Mouse (Mus musculus): Measurements from ENCODE around the gene Fgf12.

The Fgf12 gene

GRCm38 (mm10) chr16:28614412-28614811 lies 138.5 kb downstream of the Fgf12 start:
- DNase-seq (ENCODE audit: low read depth in 1 of 2, low spot score in 2 of 2): no peak

GRCm38 (mm10) chr16:28610940-28611339 lies 141.9 kb downstream of the Fgf12 start:
- no peak for DNase-seq (ENCODE audit: low read depth in 1 of 2, low spot score in 2 of 2)

- DNase-seq (ENCODE audit: low read depth in 1 of 2, low spot score in 2 of 2): no peak
Measured at GRCm38 (mm10) chr16:28603155-28603554, 149.7 kb downstream of the Fgf12 start.

GRCm38 (mm10) chr16:28601723-28602122 lies 151.1 kb downstream of the Fgf12 start:
- no peak for DNase-seq (ENCODE audit: low read depth in 1 of 2, low spot score in 2 of 2)

GRCm38 (mm10) chr16:28596112-28596511 lies 156.8 kb downstream of the Fgf12 start:
- no peak for DNase-seq (ENCODE audit: low read depth in 1 of 2, low spot score in 2 of 2)

GRCm38 (mm10) chr16:28593075-28593915 lies 159.6 kb downstream of the Fgf12 start:
- no peak for DNase-seq (ENCODE audit: low read depth in 1 of 2, low spot score in 2 of 2)

GRCm38 (mm10) chr16:28592466-28592865 lies 160.4 kb downstream of the Fgf12 start:
- DNase-seq (ENCODE audit: low read depth in 1 of 2, low spot score in 2 of 2): no peak

- DNase-seq (ENCODE audit: low read depth in 1 of 2, low spot score in 2 of 2): no peak
Measured at GRCm38 (mm10) chr16:28591583-28591982, 161.3 kb downstream of the Fgf12 start.

GRCm38 (mm10) chr16:28572212-28572611 lies 180.7 kb downstream of the Fgf12 start:
- DNase-seq (ENCODE audit: low read depth in 1 of 2, low spot score in 2 of 2): no peak

GRCm38 (mm10) chr16:28564716-28565217 lies 188.1 kb downstream of the Fgf12 start:
- no peak for DNase-seq (ENCODE audit: low read depth in 1 of 2, low spot score in 2 of 2)

GRCm38 (mm10) chr16:28564075-28564715 lies 188.7 kb downstream of the Fgf12 start:
- no peak for DNase-seq (ENCODE audit: low read depth in 1 of 2, low spot score in 2 of 2)

GRCm38 (mm10) chr16:28562847-28563246 lies 190.0 kb downstream of the Fgf12 start:
- DNase-seq (ENCODE audit: low read depth in 1 of 2, low spot score in 2 of 2): no peak

GRCm38 (mm10) chr16:28555219-28555618 lies 197.6 kb downstream of the Fgf12 start:
- DNase-seq (ENCODE audit: low read depth in 1 of 2, low spot score in 2 of 2): no peak

GRCm38 (mm10) chr16:28539423-28539822 lies 213.4 kb downstream of the Fgf12 start:
- no peak for DNase-seq (ENCODE audit: low read depth in 1 of 2, low spot score in 2 of 2)

GRCm38 (mm10) chr16:28517596-28518524 lies 235.0 kb downstream of the Fgf12 start:
- DNase-seq (ENCODE audit: low read depth in 1 of 2, low spot score in 2 of 2): peak; percentile 7 to 11

- DNase-seq (ENCODE audit: low read depth in 1 of 2, low spot score in 2 of 2): no peak
Measured at GRCm38 (mm10) chr16:28512446-28512845, 240.4 kb downstream of the Fgf12 start.

GRCm38 (mm10) chr16:28511413-28511812 lies 241.5 kb downstream of the Fgf12 start:
- DNase-seq (ENCODE audit: low read depth in 1 of 2, low spot score in 2 of 2): no peak

- DNase-seq (ENCODE audit: low read depth in 1 of 2, low spot score in 2 of 2): no peak
Measured at GRCm38 (mm10) chr16:28497971-28498607, 254.8 kb downstream of the Fgf12 start.

GRCm38 (mm10) chr16:28491711-28492110 lies 261.2 kb downstream of the Fgf12 start:
- DNase-seq (ENCODE audit: low read depth in 1 of 2, low spot score in 2 of 2): no peak

GRCm38 (mm10) chr16:28490515-28490914 lies 262.4 kb downstream of the Fgf12 start:
- DNase-seq (ENCODE audit: low read depth in 1 of 2, low spot score in 2 of 2): no peak

GRCm38 (mm10) chr16:28484920-28485319 lies 267.9 kb downstream of the Fgf12 start:
- no peak for DNase-seq (ENCODE audit: low read depth in 1 of 2, low spot score in 2 of 2)

Data from monocyte, adult 2 months (primary cell).